Mouse (Mus musculus) kidney, embryonic 14.5 days (tissue): Measurements from ENCODE around the gene Pou2f2. TPM values are rescaled to one million over a fixed set of nuclear protein-coding genes. Genes with fewer than 3 reads are reported as not detected.

Experiments
- ATAC-seq: fragments of 200-750 bp; cut with Nextera tagmentation; 2 replicates; pipeline ENCODE4 v1.8.0; 2017; ENCODE audit warnings: moderate number of reproducible peaks, mild to moderate bottlenecking, moderate TSS enrichment, moderate library complexity; ENCODE audit not compliant: low FRiP score, low TSS enrichment
- H3K27ac ChIP-seq: fragments of 300-500 bp; sonication (generic); 2 replicates; pipeline ENCODE4 v1.5.1; 2014; ENCODE audit warnings: low read depth, mild to moderate bottlenecking, low read length, moderate library complexity, mixed read lengths
- H3K27me3 ChIP-seq: fragments of 300-500 bp; sonication (generic); 2 replicates; pipeline ENCODE4 v1.6.1; 2014; ENCODE audit warnings: mild to moderate bottlenecking, low read length; ENCODE audit not compliant: control insufficient read depth, insufficient read depth
- H3K36me3 ChIP-seq: fragments of 300-500 bp; sonication (generic); 2 replicates; pipeline ENCODE4 v1.6.1; 2014; ENCODE audit warnings: low read length, mixed read lengths; ENCODE audit not compliant: control insufficient read depth, insufficient read depth
- H3K4me1 ChIP-seq: fragments of 300-500 bp; sonication (generic); 2 replicates; pipeline ENCODE4 v1.6.1; 2014; ENCODE audit warnings: low read length, mixed read lengths; ENCODE audit not compliant: control insufficient read depth, insufficient read depth
- H3K4me2 ChIP-seq: fragments of 300-500 bp; sonication (generic); replicated peaks from 2 replicates; pipeline ENCODE4 v1.6.1; 2014; ENCODE audit warnings: low read depth, mild to moderate bottlenecking, low read length
- H3K4me3 ChIP-seq: fragments of 300-500 bp; sonication (generic); 2 replicates; pipeline ENCODE4 v1.5.1; 2014; ENCODE audit warnings: mild to moderate bottlenecking, low read length
- H3K9ac ChIP-seq: fragments of 300-500 bp; sonication (generic); 2 replicates; pipeline ENCODE4 v1.6.1; 2014; ENCODE audit warnings: low read depth, mild to moderate bottlenecking, low read length, moderate library complexity
- H3K9me3 ChIP-seq: fragments of 300-500 bp; sonication (generic); 2 replicates; pipeline ENCODE4 v1.6.1; 2016; ENCODE audit warnings: low read length; ENCODE audit not compliant: control insufficient read depth
- WGBS: fragments of 180-500 bp; shearing (Covaris S2); extraction: QIAGEN DNeasy Blood & Tissue Kit; methylation state at CpG from one replicate; pipeline ENCODE4 v1.1.7; 2014; 5-methylcytosine and 5-hydroxymethylcytosine counted together
- polyA plus RNA-seq: library from polyadenylated mRNA; unstranded; fragments of >200 nt; fragmentation: Nextera tagmentation; extraction: Ambion mirVana; gene quantifications from 2 replicates; pipeline ENCODE4 v1.2.1, GENCODE M21; 2014

The Pou2f2 gene
- polyA plus RNA-seq, 1 experiment from 2014 or later: 0.39 TPM

DNA sequence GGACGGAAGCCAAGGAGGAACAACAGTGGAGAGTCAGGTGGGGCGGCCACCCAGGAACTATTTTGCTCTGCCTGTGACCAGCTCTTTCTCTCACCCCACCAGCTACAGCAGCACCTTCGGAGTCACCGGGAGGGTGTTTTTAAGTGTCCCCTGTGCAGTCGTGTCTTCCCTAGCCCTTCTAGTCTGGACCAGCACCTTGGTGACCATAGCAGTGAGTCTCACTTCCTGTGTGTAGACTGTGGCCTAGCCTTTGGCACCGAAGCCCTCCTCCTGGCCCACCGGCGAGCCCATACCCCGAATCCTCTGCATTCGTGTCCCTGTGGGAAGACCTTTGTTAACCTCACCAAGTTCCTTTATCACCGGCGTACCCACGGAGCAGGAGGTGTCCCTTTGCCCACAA, 99.1 kb downstream of the Pou2f2 start:
- no peaks in the 10 kb centered on the region for H3K9me3 ChIP-seq
- no peak overlapping the region for H3K4me3 ChIP-seq
- H3K27ac ChIP-seq: no peak overlapping the region
- H3K27me3 ChIP-seq: no peaks in the 10 kb centered on the region
- peaks cover 59% of the 10 kb centered on the region for H3K36me3 ChIP-seq
- no peak overlapping the region for H3K4me2 ChIP-seq
- H3K4me1 ChIP-seq: peaks cover 12% of the 10 kb centered on the region; the same call in 1 of the 2 replicates
- no peak overlapping the region for H3K9ac ChIP-seq
- ATAC-seq: no peak
- 95% methylated on average over 13 of the region's 13 CpGs for WGBS

GRCm38 (mm10) chr7:25079496-25080026, 100.0 kb downstream of the Pou2f2 start:
- Histone ChIP-seq H3K9me3 (no peaks in the 10 kb centered on the region), H3K36me3 (peaks cover 51% of the 10 kb centered on the region), H3K27ac (no peak overlapping the region), H3K4me1 (peaks cover 12% of the 10 kb centered on the region; the same call in 1 of the 2 replicates), H3K9ac (no peak overlapping the region), H3K27me3 (no peaks in the 10 kb centered on the region), H3K4me2 (no peak overlapping the region), H3K4me3 (no peak overlapping the region)
- WGBS: 70% methylated on average over 12 of the region's 12 CpGs
- ATAC-seq: no peak

- Histone ChIP-seq H3K27me3 (no peaks in the 10 kb centered on the region), H3K27ac (peak overlapping the region; percentile 82), H3K4me1 (peaks cover 17% of the 10 kb centered on the region; the same call in 1 of the 2 replicates), H3K4me2 (peak overlapping the region; percentile 72), H3K9ac (peak overlapping the region; percentile 83), H3K9me3 (no peaks in the 10 kb centered on the region), H3K36me3 (peaks cover 30% of the 10 kb centered on the region), H3K4me3 (peak overlapping the region; percentile 63)
- ATAC-seq: peak; percentile 34
- under 1% methylated on average over 32 of the region's 33 CpGs for WGBS
These were observed 102.1 kb downstream of the Pou2f2 start for GRCm38 (mm10) chr7:25077414-25077755.

DNA sequence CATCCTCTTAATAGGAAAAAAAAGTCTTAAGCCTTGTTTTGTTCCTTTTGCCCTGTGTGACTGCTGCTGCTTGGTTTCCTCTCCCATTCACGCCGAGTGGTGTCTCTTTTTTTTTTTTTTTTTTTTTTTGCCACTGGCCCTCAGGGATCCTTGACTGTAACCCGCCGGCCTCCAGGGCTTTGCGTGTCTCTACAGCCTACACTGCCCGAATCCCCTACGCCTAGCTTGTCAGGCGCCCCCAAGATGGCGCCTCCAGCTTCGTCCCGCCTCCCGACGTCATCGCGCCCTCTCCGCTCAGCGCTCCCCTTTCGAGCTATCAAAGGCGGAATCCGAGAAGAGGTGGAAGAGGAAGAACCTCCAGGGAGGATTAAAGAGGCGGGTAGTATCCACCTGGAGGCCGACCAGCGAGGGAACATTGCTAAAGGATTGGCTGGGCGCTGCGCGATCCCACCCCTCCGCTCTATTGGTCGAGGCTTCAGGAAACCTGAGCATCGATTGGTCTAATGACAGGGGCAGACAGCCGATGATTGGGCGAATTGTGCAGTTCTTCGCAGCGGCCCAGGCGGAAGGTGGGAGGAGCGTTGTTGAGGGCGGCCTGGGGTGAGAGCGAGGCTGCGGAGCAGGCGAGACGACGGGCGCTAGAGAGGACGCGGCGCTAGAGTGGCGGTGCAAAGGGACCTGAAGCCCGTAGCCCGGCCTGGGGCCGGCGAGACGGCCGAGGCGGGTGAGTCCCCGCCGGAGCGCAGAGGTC, 102.7 kb downstream of the Pou2f2 start:
- under 1% methylated on average over 56 of the region's 56 CpGs for WGBS
- peaks cover 17% of the 10 kb centered on the region; the same call in 1 of the 2 replicates for H3K4me1 ChIP-seq
- peak; percentile 96 for ATAC-seq

DNA sequence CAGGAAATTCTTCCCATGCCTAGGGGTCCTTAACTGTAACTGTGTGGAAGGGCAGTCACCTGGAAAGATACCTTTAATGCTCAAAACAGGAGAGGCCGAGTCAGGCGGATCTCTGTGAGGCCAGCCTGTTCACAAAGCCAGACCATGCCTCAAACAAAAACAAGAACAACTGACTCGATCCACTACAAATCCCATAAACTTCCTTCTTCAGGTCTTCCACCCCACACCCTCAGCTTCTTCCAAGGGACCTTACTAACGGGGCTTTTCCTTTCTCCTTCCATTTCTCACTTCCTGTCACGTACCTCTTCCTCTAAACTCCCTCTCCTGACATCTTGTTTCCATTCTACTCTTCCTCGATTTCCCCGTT, 103.2 kb downstream of the Pou2f2 start:
- peak overlapping the region; percentile 69 for H3K9ac ChIP-seq
- H3K4me1 ChIP-seq: peaks cover 18% of the 10 kb centered on the region
- peak overlapping the region; percentile 94 for H3K27ac ChIP-seq
- no peaks in the 10 kb centered on the region for H3K27me3 ChIP-seq
- H3K9me3 ChIP-seq: no peaks in the 10 kb centered on the region
- peak overlapping the region; percentile 63 for H3K4me3 ChIP-seq
- H3K4me2 ChIP-seq: peak overlapping the region; percentile 61
- 15% methylated on average over 7 of the region's 7 CpGs for WGBS
- ATAC-seq: no peak
- H3K36me3 ChIP-seq: peaks cover 19% of the 10 kb centered on the region

More for the DNA sequence above, 102.7 kb downstream of the Pou2f2 start:
- Histone ChIP-seq H3K27me3 (no peaks in the 10 kb centered on the region), H3K36me3 (peaks cover 24% of the 10 kb centered on the region), H3K9ac (peak overlapping the region; percentile 83), H3K27ac (peak overlapping the region; percentile 94), H3K9me3 (no peaks in the 10 kb centered on the region), H3K4me3 (peak overlapping the region; percentile 63), H3K4me2 (peak overlapping the region; percentile 72)

- no peak overlapping the region for H3K4me3 ChIP-seq
- H3K27me3 ChIP-seq: no peaks in the 10 kb centered on the region
- H3K4me1 ChIP-seq: peaks cover 22% of the 10 kb centered on the region
- H3K27ac ChIP-seq: no peak overlapping the region
- no peak overlapping the region for H3K9ac ChIP-seq
- WGBS: 82% methylated on average over 8 of the region's 8 CpGs
- no peaks in the 10 kb centered on the region; the same call in 1 of the 2 replicates for H3K36me3 ChIP-seq
- no peak overlapping the region for H3K4me2 ChIP-seq
- no peaks in the 10 kb centered on the region for H3K9me3 ChIP-seq
- no peak for ATAC-seq
These were observed 105.6 kb downstream of the Pou2f2 start for GRCm38 (mm10) chr7:25073924-25074323.

DNA sequence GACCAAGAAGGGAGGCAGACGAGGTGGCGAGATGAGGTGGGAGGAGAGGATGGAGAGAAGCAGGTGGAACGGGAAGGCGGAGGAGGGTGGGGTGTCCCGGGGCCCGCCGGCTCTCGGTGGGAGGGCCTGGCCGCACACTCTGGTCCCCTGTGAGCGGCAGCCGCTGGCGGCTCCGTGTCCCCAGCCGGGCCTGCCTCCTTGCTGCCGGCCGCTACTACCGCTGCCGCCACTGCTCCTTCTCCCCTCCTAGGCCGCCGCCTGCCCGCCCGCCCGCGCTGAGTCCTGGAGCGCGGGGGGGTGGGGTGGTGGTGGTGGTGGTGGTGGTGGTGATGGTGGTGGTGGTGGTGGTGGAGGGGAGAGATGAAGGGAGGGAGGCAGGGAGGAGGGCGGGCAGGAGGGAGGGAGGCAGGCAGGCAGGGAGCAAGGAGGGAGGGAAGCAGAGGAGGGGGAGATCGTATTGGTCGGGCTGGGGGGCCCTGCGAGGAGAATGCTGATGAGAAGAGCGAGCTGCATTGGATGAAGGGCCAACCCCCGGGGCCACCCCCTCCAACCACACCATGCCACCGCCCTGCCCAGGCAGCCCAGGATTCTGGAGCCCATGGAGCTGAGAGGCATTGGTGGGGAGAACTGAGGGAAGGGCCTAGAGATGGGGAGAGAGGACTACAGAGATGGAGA, 106.7 kb downstream of the Pou2f2 start:
- Histone ChIP-seq H3K9me3 (no peaks in the 10 kb centered on the region), H3K27me3 (no peaks in the 10 kb centered on the region), H3K4me1 (peaks cover 14% of the 10 kb centered on the region), H3K4me2 (peak overlapping the region; percentile 92), H3K27ac (peak overlapping the region; percentile 88), H3K9ac (peak overlapping the region; percentile 81), H3K36me3 (peaks cover 6% of the 10 kb centered on the region; the same call in 1 of the 2 replicates), H3K4me3 (peak overlapping the region; percentile 73)
- ATAC-seq: peak; percentile 16
- WGBS: under 1% methylated on average over 23 of the region's 33 CpGs

DNA sequence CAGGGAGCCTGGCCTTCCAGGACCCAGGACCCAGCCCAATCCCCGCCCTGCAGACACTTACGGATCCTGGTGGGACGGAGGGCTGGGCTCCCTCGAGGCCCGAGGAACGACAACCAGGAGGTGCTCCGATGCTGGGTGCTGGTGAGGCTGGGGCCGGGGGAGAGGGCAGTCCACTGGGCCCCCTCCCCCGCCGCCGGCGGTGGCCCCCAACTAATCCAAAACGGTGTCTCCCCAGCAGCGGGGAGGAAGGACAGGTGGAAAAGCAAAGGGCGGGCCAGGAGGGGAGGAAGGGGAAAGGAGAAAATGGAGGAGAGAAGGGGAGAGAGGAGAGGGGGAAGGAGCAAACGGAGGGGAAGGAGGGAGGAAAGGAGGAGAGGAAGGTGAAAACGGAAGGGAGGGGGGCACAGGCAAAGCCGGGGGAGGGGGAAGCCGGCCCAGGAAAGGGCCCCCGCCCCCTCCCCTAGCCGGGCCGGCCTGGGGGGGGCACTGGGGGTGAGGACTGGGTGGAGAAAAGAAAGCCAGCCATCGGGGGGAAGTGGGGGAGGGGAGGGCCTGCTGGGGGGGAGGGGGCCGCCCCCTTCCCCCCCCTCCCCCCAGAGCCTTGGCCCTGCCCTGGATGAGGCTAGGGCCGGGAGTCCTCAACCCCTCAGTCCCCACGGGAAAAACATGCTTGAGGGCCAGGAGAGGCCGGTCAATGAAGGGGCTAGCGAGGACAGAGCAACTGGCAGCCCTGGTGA, 107.4 kb downstream of the Pou2f2 start, which contains the start of the genes Grik5 and Zfp574:
Gene Grik5, minus strand, starts transcription at position 368 of the 737 bp plus-strand sequence.
Gene Zfp574, plus strand, starts transcription at position 589 of the 737 bp plus-strand sequence.
- H3K36me3 ChIP-seq: peaks cover 13% of the 10 kb centered on the region
- no peaks in the 10 kb centered on the region for H3K9me3 ChIP-seq
- H3K27me3 ChIP-seq: no peaks in the 10 kb centered on the region
- ATAC-seq: no peak; the same call in 1 of the 2 replicates
- peak within 1 kb of the TSS; percentile 88 for H3K27ac ChIP-seq
- peak within 1 kb of the TSS; percentile 81 for H3K9ac ChIP-seq
- peaks cover 14% of the 10 kb centered on the region for H3K4me1 ChIP-seq
- H3K4me2 ChIP-seq: peak within 1 kb of the TSS; percentile 92
- H3K4me3 ChIP-seq: peak within 1 kb of the TSS; percentile 73
- 3% methylated on average over 23 of the region's 28 CpGs for WGBS
